Mouse (Mus musculus) 3T3-L1 (cell line): ENCODE measurements at regions not wholly inside any gene's neighbourhood (a gene's known extent, or its start where the extent isn't known, plus 50 kb on each side); places are given as distances from the start of the nearest gene placed in this dataset.
"Not testable (repeated sequence)": the region's sequence is repeated elsewhere in the genome, so short reads cannot be mapped to it uniquely, and the experiment has no call there.

Experiments used
- DNase-seq: peaks from one replicate; pipeline ENCODE4 v3.0.0-alpha.2; 2015; ENCODE audit warnings: low read depth, low spot score

DNA sequence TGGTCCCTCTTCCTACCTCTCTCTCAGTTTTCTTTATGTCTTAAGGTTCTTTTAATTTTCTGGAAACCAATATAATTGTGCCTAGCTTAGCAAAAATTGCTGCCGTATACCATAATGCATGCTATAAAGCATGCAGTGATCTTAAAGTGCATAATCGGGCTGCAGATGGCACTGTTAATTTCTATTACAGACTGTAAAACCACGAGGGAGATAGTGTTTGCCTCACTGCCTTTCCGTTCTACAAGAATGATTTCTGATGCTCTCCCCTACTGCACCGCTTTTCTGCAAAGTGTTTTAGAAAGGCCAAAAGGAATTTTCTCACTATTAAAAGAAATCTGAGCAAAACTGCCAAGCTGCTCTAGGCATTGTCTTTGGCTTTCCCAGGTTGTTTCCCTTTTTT lies 357.6 kb downstream of the Tusc1 start:
- DNase-seq, result no peak

DNA sequence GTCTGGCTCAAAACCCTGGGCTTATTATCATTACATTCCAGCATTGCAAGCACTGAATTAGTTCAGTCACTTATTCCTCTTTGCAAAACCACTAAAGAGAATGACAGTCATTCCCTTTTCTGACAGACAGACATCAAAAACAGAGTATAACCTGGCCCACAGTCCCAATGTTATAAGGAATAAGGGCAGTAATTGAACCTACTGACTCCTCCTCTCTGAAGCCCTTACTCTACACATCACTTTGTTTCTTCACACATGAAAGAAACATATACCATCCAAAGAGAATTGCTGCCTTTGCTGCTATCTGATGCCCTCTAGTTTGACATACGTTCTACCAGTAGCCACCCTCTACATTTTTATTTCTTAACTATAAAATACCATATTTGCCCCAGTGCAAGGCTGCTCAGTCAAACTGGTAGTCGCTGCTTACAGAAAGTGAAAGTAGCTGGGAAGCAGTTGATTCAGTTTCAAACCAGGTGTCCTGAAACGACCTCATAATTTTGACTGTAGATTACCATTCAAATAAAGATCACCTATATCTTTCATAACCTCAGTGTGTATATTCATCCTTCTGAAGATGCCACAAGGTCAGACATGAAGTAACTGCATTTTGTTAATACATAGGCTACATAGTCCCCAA lies 393.1 kb downstream of the Tusc1 start:
- peak; percentile 43 for DNase-seq

DNA sequence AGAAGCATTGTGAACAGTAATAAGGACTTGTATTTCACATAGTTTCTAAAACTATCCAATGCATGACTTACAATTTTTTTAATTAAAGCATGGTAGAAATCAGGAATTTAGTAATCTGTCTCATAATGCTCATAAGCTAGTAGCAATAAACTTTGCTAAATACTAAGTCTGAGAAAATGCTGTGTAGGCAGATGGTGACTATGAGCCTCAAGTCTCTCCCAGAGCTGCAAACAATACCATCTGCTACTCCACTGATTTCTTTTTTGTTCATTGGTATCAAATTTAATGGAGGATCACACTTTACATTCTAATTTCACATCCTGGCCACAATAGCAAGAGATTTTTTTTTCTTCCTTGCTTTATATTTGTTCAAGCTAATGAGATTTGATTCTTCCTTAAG lies 404.0 kb downstream of the Tusc1 start:
- no peak for DNase-seq

DNA sequence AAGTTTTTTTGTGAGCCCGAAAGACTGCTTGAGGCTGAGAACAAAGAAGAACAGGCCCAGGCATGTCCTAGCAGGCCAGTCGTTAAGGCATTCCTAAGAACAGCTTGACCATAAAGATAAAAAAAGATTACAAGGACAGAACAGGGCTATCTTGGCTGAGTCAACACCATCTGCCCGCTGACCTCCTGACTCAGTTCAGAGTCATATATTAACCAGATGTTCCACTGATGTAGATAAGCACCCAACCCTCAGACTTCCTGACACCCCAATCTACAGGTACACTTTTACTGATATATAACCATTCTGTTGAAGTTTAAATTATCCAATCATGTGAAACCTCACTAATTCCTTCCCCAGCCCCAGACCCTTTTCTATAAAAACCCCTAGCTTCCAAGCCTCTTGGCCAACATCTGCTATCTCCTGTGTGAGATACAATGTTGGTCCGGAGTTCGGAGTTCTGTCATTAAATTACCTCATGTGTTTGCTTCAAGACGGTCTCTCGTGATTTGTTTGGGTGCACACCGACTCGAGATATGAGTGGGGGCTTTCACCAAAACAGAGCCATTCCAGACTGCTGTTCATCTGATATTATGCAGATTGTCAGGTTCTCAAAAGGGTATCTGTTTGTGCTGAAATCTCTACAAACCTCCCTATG lies 413.8 kb downstream of the Tusc1 start:
- DNase-seq, result peak; percentile 73

DNA sequence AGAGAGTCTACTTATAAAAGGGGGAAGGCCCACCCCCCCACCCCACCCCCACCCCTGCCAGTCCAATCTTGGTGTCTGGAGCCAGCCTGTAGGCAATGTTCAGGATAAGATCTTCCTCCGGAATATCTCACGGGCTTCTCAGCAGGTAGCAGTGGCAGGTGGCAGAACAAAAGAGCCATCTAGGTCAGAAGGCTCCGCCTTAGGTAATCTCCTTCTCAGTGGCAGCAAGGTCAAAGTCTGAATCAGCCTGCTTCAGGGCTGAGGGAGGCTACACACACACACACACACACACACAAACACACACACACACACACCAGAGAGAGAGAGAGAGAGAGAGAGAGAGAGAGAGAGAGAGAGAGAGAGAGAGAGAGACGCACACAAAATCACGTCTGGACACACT lies 431.8 kb downstream of the Tusc1 start:
- not testable (repeated sequence) for DNase-seq
